Mouse (Mus musculus): ENCODE measurements around the gene Ppp2r3d. TPM values are rescaled to one million over a fixed set of nuclear protein-coding genes. Genes with fewer than 3 reads are reported as not detected.

The Ppp2r3d gene
- total RNA-seq, 2 experiments from 2014 or later, result 117 to 121 TPM

- intact Hi-C loops (cut with DNase I), result no loop called here
- DNase-seq, result peak; percentile 92 to 95
Observed at GRCm38 (mm10) chr9:124422900-124423551, 53.7 kb downstream of the Ppp2r3d start.

DNA sequence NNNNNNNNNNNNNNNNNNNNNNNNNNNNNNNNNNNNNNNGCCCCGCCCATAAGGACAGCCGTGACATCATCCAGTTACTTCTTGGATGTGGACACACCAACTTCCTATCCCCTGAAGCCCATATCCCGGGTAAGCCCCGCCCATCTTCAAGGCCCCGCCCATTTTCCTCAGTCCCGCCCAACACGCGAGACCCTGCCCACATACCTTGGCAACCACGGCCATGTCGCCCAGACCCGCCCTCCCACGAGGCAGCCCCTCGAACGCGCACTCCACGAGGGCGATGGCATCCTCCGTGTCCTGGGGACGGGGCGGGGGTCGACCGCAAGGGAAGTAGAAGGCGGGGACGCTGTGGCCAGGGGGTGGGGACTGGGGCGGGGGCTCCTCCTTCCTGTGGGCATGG is 54.3 kb downstream of the Ppp2r3d start:
- DNase-seq, result peak; percentile 65 to 74
- intact Hi-C loops (cut with DNase I), result no loop called here

- intact Hi-C loops (cut with DNase I), result loop anchor here (5.0 kb wide), 1 partner anchor 61 kb away; no protein-coding TSS in a partner anchor
- DNase-seq, result no peak
Observed at GRCm38 (mm10) chr9:124412921-124413320, 63.8 kb downstream of the Ppp2r3d start.

DNA sequence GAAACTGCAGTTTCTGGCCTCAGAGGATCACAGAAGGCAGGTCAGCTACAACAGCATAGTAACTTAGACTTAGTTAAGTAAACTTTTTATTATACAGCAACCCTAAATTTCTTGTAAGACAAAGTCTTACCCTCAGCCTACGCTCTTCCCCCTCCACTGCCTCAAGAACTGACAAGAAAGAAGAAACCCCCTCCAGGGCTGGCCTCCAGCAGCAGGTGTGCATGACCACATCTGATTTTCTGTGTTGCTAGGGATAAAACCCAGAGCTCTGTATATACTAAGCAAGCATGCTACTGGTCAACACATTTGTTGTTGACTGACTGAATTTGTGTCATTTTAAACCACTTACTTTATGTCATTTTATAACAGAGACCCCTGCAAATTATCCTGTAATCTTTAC is 65.1 kb downstream of the Ppp2r3d start:
- intact Hi-C loops (cut with DNase I), result loop anchor here (5.0 kb wide), 1 partner anchor 59 kb away; no protein-coding TSS in a partner anchor
- DNase-seq, result no peak

GRCm38 (mm10) chr9:124408564-124408963 is 68.1 kb downstream of the Ppp2r3d start:
- no peak for DNase-seq
- intact Hi-C loops (cut with DNase I), result no loop called here

Other genes starting within 250 kb of the Ppp2r3d start
- 10 to 100 TPM in 1 of 2 experiments, 1 to 10 TPM in 1; 8.9 to 12.7 TPM for gene 2010315B03Rik, start 164.2 kb downstream of the Ppp2r3d start, total RNA-seq (2021)
- not detected for gene Gm21836, start 16.9 kb upstream of the Ppp2r3d start, total RNA-seq (2021)